Mouse (Mus musculus) cerebellum, adult 2 months (tissue): ENCODE results near the gene Zfp629.

ENCODE experiments used
- CTCF ChIP-seq: fragments of 200-500 bp; IDR thresholded peaks from 2 replicates; pipeline ENCODE4 v1.5.1; 2011; ENCODE audit warnings: low read depth, mild to moderate bottlenecking, control low read depth, low read length, moderate library complexity, borderline replicate concordance; ENCODE audit not compliant: insufficient read depth
- POLR2A ChIP-seq: fragments of 200-500 bp; IDR thresholded peaks from 2 replicates; pipeline ENCODE4 v1.6.1; 2011; ENCODE audit warnings: low read length, control low read depth, borderline replicate concordance; ENCODE audit not compliant: insufficient read depth

DNA sequence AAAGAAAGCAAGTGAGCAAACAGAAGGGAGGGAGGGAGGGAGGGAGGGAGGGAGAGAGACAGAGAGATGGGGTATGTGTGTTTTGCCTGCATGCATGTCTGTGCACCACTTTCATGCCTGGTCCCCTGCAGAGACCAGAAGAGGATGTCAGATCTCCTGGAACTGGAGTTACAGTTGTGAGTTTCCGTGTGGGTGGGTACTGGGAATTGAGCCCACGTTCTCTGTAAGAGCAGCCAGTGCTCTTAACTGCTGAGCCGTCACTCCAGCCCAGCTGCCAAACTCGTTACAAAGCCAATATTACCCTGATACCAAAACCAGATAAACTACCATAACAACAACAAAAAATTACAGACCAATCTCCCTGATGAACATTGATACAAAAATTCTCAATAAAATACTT, 25.7 kb upstream of the Zfp629 start:
- TF ChIP-seq CTCF (no peak), POLR2A (no peak)
